Mouse (Mus musculus) brain, embryonic 14.5 days (tissue): ENCODE data around the gene Runx2.

Experiments
- CTCF ChIP-seq: fragments of 200-500 bp; IDR thresholded peaks from 2 replicates; pipeline ENCODE4 v1.5.1; 2012; ENCODE audit warnings: inconsistent platforms, mild to moderate bottlenecking, moderate library complexity, borderline replicate concordance; ENCODE audit not compliant: insufficient read depth, insufficient read length; ENCODE audit errors: extremely low read depth
- POLR2A ChIP-seq: fragments of 200-500 bp; IDR thresholded peaks from 2 replicates; pipeline ENCODE4 v1.6.1; 2012; ENCODE audit warnings: mild to moderate bottlenecking, inconsistent platforms, borderline replicate concordance; ENCODE audit not compliant: poor library complexity, insufficient read depth, insufficient read length, severe bottlenecking; ENCODE audit errors: extremely low read depth

DNA sequence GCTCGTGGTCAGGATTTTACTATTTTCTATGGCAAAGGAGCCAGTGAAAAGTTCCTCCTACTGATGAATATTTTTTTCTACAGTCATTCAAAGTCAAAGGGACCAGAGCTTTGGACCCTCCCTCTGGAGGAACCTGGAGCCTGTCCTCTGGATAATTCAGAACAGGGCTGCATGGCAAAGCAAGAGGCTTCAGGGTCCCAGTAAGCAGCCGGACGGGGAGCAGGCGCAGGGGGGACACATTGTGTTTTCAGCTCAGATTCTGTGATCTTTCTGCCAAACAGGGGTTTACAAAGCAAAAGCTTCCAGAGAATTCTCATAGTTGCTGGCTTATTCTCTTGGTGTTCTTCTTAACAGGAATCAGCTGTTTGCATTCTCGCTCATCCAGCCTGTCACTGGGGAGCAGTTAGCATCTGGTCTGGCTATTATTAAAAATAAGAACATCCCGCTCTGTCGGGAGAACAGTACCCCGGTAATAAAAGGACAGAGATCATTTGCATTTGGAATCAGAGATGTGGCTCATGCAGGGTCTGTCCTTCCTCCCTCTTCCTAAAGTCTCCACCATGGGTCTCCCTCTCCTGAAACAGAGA lies 216.6 kb downstream of the Runx2 start:
- TF ChIP-seq CTCF: no peak
- no peak for TF ChIP-seq POLR2A
